Mouse (Mus musculus) layer of hippocampus, postnatal 14 days (tissue): ENCODE measurements around the gene Cwc27. TPM values are rescaled to one million over a fixed set of nuclear protein-coding genes. Genes with fewer than 3 reads are reported as not detected.

Experiments
- DNase-seq, 2 experiments: peaks; one replicate each; pipeline ENCODE4 v3.0.0; 2021 to 2022; ENCODE audit warnings: low spot score in 2 of 2, mixed read lengths in 1 of 2
- total RNA-seq, 2 experiments: library from RNA; stranded (reverse); gene quantifications; 2 replicates each; pipeline ENCODE4 v1.2.3; 2021

Cwc27 gene
- total RNA-seq, 2 experiments from 2014 or later: 19.3 to 24.1 TPM

DNA sequence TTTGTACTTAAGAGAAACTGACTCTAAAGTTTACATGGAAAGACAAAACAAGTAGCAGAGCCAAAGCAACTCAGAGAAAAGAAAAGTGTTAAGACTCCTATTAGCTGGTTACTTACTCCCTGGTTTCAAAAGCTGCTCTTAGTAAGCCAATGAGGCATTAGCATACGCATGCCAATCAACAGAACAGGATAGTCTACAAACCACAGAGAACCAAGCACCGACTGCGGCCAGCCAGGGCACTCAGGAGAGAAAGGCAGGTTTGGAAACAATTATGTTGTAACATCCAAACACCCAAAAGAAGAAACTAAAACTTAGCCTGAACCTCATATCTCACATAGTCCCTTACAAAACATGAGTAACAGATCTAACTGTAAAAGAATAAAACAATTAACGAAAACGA is 166.8 kb downstream of the Cwc27 start:
- no peak for DNase-seq

DNA sequence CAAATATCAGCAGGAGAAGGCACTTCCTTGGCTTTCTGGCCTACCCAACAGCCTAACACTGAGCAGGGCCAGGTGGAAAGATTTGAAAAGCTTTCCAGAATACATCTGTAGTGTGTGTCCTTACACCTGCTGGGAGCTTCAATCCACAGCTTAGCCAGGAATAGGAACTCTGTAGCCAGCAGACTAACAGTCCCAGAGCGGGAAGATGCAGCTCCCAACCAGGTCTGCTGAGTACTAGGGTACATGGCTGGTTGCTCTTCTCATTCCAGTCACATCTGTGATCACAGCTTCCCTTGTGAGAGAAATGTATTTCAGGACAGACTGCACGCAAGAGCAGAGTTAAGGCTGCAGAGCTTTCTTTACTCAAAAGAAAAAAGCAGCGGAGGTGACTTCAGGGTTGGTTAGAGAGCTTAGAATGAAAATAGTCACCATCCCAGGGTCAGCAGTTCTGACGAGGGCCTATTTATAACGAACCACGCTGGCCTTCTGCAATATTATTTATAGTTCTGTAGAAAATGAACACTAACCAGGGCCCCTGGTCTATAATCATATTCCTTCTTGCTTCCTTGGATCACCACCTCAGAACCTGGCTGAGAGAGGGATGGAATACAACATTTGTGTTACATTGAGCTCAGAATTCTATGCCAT is 171.0 kb downstream of the Cwc27 start:
- DNase-seq: no peak

DNA sequence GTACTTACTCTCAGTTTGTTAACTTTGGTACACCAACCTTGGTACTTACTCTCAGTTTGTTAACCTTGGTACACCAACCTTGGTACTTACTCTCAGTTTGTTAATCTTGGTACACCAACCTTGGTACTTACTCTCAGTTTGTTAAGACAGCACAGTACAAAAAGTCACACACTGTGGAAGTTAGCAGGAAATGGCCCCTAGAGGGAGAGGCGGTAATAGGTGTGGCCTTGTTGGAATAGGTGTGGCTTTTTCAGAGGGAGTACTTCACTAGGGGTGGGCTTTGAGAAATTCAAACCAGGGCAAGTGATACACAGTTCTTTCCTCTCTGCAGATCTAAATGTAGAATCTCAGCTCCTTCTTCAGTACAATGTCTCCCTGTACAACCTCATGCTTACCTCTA is 172.8 kb downstream of the Cwc27 start:
- DNase-seq: no peak

DNA sequence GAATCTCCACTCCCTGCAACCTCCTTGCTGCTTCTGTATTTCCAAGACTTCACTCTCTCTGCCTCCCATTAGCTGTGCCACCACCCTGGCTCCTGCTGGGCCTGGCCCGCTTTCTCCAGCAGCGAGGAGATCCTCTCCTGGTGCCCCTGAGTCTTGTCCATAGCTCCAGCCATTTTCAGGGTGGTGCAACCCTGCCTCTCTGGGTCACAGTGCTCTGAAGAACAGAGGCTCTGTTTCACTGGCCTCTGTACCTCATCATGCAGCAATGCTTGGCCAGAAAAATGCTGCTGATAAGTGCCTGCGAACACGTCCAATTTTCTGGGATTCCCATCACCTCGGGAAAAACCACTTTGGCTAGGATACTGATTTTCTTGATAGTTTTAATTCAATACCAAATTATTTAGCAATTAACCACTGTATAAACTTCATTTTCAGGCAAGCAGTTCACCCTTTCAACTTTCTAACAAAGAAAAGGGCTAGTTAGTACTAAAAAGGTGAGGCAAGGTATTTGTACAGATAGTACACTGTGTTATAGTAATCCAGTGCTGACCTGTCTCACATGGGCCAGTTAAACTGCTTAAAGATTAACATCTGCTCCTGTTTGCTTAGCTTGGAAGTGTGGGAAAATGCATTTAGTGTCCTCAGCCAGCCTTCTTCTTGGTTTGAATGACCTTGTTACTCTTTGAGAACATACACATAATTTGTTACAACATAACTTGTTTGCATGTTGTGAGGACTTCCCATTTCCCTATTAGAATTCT is 176.1 kb downstream of the Cwc27 start:
- DNase-seq: no peak

DNA sequence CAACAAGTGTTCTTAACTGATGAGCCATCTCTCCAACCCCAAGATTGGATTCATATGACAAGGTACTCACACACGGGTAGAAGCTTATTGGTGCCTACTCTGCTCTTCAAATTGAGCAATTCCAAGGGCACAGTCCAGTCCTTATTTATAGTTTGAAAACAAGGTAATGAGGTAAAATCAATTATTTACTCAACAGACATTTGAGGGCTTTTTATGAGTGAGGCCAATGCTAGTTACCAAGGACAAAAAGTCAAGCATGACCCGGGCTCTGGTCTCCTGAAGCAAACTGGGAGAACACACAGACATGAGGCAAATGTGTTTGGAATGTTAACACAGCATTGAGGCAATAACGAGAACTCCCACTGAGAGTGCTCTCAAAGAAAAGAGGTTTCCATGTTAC is 178.0 kb downstream of the Cwc27 start:
- DNase-seq: no peak

DNA sequence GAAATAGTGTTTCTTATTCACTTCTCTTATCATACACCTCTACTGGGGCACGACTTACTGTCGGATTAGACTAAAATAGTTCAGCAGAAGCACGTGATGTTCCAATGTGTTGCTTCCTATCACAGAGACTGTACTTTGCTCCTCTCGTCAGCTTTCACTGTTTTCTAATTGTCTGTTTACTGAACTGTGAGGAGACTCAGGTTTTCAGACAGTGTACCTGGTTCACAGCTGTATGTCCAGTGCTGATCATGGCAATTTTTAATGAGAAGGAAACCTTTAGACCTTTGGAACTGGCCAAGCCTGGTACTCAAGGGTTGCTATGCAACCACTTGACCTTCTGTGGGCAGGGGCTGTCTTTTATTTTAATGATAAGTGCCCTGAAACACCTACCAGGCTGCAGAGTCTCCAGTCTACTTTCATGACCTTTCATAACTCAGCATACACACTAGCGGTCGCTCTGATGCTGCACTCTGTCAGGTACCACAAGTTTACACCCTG is 180.9 kb downstream of the Cwc27 start:
- DNase-seq: no peak

DNA sequence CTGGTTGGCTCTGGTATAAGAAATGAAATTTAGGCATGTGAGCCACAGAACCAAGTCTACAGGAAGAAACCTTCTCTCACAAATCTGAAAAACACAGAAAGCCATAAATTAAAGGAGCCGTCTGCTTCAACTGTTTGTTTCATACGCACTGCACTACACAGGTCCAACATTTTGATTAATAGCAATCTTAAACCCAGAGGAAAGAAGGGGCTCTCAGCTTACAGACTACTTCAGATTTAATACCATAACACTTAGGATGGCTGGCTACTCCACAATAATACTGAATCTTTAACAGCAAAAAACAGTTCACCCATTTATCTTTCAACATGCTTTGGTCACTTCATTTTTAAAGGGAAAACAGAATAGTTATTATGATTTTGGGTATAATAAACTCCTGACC is 182.2 kb downstream of the Cwc27 start:
- no peak for DNase-seq

DNA sequence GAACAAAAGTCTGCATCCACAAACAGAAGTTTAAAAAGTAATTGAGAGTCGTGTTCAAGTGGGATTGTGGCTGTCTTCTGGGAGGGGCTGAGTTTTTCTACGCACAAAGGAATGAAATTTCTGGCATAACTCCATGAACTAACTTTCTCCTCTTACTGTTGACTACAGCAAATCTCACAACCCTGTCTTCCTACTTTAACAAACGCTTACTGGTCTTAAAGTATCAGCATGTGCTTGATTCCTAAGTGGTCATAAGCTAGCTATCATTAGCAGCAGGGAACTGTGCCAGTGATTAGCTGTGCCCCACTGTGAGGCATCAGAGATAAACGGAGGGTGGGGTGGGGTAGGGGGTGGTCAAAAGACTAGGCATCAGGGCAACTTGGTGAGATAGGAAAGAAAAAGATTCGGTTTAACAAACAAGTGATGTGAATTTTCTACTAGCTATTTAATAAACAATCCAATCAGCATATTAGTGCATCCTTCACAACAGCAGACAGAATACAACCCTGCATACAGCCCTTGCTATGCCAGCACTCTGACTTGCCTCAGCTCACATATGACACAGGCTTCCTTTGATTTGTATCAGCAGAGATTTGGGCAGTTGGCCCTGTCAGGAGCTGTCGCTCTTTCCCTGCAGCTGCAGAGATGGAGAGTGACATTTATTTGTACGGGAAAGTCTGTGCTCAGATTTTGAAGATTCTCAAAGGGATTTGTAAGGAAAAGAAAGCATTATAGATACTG is 184.3 kb downstream of the Cwc27 start:
- peak in 1 of 2 experiments; percentile 15 for DNase-seq

DNA sequence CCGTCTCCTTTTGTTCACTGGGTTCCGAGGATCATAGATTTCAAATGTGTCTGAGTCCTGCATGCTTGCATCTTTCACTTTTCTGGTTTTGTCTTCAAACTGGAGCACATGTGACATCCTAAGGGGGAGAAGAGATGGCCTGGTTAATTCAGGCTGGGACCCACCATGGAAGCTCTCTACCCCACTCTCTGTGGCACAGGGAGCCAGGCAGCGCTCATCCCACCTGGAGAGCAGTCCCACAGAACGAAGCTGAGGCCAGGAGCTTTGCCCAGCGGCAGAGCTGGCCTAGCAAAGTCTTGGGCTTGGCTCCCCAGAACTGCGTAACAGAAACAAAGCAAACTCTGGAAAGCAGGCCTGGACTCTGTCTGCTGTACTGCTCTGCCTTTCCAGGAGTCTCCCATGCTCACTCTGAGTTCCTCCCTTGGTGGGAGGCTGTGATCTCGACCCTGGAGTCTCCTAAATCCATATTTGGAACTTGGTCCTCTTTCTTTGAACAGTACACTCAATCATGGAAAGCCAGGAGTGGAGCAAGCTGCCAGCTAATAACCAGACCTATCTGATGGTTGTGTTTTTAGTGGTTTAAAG is 185.2 kb downstream of the Cwc27 start:
- no peak for DNase-seq

DNA sequence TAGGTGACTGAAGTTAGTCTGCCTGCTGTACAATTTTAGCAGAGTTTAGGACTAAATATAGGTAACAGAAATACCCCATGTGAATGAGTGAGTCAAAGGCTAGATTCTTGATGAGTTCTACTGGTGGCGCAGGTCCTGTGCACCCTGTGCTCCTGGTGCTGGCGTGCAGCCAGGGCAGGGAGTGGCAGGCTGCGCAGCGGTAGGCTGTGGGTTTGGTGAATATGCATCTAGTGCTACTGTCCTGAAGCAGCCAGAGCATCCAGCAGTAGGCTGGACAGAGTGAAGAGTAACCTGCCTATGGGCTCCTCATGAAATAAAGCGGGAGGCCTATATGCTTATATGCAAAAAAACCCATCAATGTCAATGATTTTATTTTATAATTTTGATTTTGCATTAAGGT is 186.1 kb downstream of the Cwc27 start:
- no peak for DNase-seq

DNA sequence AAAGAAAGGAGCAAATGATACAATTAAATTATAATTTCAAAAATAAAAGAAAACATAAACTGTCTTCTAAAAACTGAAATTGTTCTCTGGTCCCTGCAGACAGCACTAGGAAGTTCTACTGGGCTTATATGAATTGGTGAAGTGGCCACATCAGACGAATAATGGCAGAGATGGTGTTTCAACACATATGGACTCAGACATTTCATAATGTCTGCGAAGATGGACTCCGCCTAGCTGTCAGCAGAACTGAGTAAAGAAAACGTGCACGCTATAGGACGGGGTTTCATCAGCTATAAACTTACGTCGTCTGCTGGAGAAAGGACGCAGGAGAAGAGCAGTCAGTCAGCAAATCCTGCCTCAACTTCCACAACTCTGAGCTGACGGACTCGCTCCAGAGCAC is 187.3 kb downstream of the Cwc27 start:
- DNase-seq: no peak

DNA sequence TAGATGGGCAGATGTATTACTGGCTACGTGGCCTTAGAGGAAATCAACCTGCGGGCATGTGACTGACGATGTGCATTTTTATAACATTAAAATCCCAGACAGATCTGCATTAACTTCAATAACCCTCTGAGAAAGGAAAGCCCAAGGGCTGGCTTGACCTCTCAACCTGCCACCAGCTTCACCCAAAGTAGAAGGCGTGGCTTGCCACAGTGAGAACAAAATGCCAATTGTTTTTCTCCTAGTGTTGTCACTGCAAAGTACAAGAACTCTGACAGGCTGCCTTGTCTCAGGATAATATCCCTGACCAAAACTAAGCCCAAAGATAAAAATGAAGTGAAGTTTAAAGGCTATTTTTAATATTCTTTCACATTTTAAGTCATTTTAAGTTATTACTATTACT is 188.9 kb downstream of the Cwc27 start:
- DNase-seq: no peak

DNA sequence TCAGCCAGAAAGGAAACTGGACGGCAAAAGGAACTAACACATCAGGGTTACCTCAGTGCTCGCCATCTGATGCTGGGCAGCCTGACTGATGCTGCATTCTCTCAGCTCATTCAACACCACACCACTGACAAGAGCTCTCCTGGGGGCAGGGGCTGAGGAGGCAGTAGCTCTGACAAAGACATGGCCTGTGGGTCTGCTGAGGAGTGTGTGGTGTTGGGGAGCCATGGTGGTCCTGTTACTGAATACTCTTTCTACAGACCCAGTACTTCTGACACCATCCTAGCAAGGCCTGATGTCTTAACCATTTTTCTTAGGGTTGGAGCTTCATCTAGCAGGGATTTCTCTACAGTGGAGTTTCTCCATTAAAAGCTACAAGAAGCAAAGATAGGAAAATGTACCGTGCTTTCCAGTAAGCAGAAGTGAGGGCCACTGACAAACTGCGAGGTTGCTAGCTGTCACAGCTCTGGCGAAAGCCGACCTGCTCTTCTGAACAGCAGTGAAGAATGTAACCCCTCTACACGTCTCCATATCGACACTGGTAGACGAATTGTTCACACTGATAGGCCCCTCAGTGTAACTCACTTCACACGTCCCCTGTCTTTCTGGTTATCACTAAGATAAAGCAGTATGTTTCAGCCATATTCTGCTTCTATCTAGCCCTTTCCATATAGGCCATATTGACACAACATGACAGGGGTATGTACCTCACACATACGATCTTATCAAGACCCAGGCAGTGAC is 189.6 kb downstream of the Cwc27 start:
- no peak for DNase-seq

DNA sequence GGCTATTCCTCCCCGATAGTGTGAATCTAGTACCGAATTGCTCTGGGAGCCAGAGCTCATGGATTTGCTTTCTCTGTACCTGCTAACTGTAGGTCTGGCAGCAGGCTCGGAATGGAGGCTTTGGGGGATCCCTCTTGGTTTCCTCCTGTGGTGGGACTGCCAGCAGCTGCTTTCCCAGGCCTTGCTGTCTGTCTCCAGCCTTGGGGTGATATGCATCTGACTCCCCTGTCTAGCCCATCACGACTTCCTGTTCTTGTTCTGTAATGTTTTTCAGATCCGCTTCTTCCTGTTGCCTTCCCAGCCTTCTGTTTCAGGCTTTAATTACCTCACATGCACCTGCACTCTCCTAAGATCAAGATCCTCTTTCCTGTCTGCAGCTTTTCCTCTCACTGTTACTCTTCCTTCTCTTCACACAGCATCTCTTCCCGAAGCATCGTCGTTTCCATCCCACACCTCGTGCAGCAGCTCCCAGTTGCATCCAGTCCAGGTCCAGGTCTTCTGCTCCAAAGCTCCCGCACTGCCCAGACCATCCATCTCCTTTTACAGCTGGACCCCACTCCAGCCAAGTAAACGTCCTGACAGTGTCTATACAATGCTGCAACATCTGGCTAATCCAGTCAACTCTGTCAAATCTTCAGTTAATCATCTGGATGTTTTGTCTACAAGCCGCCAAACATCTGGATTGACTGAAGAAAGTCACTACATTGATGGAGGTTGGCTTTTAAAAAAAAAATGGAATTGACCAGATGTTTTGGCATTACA is 193.6 kb downstream of the Cwc27 start:
- no peak for DNase-seq

DNA sequence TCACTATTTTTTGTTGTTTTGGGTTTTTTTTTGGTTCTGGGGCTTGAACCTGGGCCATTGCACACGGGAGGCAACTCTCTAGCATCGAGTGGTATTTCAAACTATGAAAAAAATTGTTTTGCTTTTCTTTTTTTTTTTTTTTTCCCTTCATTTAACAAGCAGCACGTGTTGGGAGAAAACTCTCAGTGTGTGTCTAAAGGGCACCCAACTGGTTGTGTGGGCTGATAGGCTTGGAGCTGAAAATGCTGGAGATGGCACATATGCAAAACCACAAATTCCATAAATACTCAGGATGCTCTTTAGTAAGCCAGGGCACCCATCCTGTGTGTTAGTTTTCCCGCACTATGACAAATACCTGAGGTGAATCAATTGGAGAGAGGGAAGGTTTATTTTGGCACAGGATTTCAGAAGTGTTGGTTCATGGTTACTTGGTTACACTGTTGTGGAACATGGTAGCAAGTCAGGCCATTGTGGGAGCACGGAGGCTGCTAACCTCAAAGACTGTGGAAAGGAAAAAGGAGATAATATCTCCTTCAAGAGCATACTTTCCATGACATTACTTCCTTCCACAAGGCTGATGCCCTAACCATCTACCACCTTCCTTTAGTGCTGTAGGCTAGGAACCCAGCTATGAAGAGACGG is 194.7 kb downstream of the Cwc27 start:
- DNase-seq: peak in 1 of 2 experiments; percentile 16

DNA sequence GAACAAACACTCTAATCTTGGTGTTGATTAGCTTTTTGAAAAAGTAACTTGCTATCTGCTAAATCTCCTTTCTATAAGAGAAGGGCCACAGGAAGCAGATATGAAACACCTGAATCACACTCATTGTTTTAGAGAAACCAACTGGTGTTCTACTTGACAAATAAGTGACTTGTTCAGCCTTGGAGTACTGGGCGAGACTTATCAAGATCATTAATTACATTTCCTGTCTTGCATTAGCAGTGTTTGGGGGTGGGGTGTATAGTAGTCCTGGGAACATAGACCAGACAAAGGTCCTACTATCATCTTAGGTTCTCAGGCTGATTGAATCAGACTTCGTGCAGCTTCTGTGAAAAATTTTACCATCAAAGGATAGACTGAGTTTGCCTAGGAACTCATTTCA is 196.5 kb downstream of the Cwc27 start:
- DNase-seq: no peak

DNA sequence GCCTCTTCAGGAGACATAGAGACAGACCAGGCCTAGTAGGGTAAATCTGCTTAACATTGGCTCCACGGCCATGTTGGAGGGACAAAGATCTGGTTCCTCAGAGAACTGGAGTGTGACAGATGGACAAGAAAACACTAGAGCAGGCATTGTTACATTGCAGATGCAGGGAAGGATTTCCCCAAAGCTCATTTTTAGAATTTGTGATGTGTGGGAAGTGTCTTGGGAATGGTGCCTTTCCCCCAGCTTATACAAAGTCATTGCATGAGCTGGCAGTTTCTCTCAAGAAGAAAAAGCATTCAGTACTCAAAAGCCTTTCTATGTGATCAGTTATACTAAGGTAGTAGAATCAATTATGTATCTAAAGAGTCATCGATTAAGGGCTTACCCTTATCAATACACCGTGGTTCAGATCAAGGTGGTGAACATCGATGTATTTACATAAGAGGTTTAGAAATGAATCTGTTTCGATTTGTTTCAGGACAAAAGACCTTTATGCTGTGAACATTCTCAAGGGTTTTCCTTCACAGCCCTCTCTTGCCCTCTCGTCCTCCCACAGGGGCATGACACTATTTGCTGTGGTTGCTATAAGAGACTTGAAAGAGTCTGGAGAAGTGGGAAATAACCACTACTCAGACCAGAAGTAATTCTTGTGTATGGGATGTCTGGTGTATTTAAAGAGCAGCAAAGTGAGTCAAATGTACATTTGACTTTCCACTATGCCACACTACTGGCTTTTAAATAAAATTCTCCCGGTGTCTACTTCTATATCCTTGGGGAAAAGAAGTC is 197.2 kb downstream of the Cwc27 start:
- DNase-seq: peak in 1 of 2 experiments; percentile 15

DNA sequence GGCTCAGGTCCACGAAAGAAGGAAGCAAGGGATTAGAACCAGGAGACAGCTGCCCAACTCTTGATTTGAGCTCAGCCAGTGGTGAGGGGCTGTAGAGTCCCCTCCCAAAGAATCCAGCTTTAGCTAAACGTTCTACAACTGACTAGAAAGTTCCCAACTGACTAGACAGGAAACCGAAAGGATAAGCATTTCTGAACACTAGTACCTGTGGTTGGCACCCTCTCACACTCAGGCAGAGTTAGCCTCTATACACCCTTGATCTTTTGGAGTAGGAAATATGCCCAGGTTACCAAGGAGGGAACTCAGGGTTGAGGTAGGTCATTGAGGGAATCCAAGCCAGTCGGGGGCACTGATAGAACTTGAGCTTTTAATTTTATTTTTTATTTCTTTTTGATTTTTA is 199.7 kb downstream of the Cwc27 start:
- no peak for DNase-seq
